13 mouse cellular contexts compared by ENCODE assay signal in genomic region chr1:91630206-91630605, GRCm38 (mm10).
DNase-seq lines count a peak whose midpoint lies in the region.
"Had no signal": no experiment of that assay in that cellular context is flagged by ENCODE, and none has a peak within 500 bp of the region (broad histone marks: within the 10 kb centered on the region; RNA-seq: fewer than 3 reads in every experiment).

No protein-coding gene starts in this region.

- peak; percentile 46 to 58 for DNase-seq in adrenal gland, adult (ENCODE audit: inconsistent age in 2 of 2, low spot score in 1 of 2)
- DNase-seq in adrenal gland, adult 18-20 months (ENCODE audit: low spot score in 2 of 2): no peak
- peak; percentile 29 to 38 for DNase-seq in kidney, postnatal 4 days
- DNase-seq in kidney, adult 11 months: no peak
- DNase-seq in naive thymus-derived CD4-positive, alpha-beta T cell, adult 2 months (ENCODE audit: low read depth): peak; percentile 24
- peak; percentile 69 for DNase-seq in thymus, postnatal 4 days
- DNase-seq in B cell, adult 2 months: no peak
- DNase-seq in frontal cortex, postnatal 36 days (ENCODE audit: low spot score in 2 of 2): no peak
- DNase-seq: cerebellum, adult 11 months; cerebellum, postnatal 25 days; layer of hippocampus, postnatal 36 days; lung, embryonic 14.5 days; retina, postnatal 1 day had no signal

Comparison
In these comparisons a context has a peak if more than half of its experiments do, and no peak if none do; other contexts are left out.
1. DNase-seq: peak in adrenal gland, adult (2 of 2), kidney, postnatal 4 days (2 of 2), naive thymus-derived CD4-positive, alpha-beta T cell, adult 2 months (single experiment) and thymus, postnatal 4 days (single experiment); none in adrenal gland, adult 18-20 months (0 of 2), kidney, adult 11 months (single experiment), B cell, adult 2 months (0 of 2) and frontal cortex, postnatal 36 days (0 of 2).